Mouse (Mus musculus) G1E (cell line): ENCODE results near the gene Slco1c1.

Experiments
- CTCF ChIP-seq: IDR thresholded peaks from 2 replicates; pipeline ENCODE4 v1.5.1; 2012; ENCODE audit warnings: low read depth, low read length, inconsistent platforms, mixed read lengths
- GATA1 ChIP-seq: IDR thresholded peaks from 2 replicates; pipeline ENCODE4 v1.6.1; 2012; ENCODE audit warnings: borderline replicate concordance, low read length, inconsistent platforms, mixed read lengths
- GATA2 ChIP-seq: IDR thresholded peaks from 2 replicates; pipeline ENCODE4 v1.6.1; 2012; ENCODE audit warnings: low read depth, low read length, inconsistent platforms, borderline replicate concordance
- POLR2AphosphoS5 ChIP-seq: IDR thresholded peaks from 2 replicates; pipeline ENCODE4 v1.6.1; 2012; ENCODE audit warnings: low read depth, low read length, inconsistent platforms; ENCODE audit not compliant: insufficient replicate concordance

DNA sequence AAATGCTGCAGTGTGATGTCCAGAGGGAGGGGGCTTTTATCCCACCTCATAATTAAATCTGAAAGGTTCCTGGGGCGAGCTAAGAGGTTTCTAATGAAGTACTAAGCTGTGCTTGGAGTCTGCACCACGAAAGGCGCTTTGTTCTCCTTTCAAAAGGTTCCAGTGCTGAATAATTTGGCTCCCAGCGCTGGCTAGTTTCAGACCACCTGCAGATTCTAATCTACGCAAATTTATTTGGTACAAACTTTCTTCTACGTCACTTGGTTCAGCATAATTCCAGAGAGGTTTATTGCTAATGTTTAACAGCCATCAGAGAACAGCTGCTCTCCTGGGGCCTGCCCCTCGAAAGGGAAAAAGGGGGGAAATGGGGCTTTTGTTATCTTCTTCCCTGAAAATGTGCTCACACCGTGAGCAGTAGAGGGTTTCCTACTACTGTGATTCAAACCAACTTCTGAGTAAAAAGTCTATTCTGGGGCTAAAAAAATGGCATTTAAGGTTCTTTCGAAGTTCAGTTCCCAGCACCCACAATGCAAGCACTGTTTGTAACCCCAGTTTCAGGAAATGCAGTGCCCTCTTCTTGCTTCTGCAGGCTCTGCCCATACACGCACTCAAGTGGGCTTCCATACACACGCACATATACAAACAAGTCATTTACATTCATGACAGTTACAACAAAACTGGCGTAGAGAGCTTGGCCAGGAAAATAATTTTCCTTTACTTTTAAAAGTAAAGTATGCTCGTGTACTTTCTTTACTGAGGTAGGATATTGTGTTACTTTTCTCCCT is 28.3 kb upstream of the Slco1c1 start:
- no peak for TF ChIP-seq CTCF
- TF ChIP-seq GATA1: no peak
- no peak for TF ChIP-seq GATA2
- no peak for TF ChIP-seq POLR2AphosphoS5
